Mouse (Mus musculus): ENCODE measurements around the gene Acly.

- TF ChIP-seq POLR2A (IDR thresholded peaks at IDR 0.05; ENCODE audit: extremely low read depth, insufficient read depth, low read length) (no peak), CTCF (IDR thresholded peaks at IDR 0.05; ENCODE audit: extremely low read depth, insufficient read depth, low read length) (no peak)
These were observed 22.3 kb upstream of the Acly start for GRCm38 (mm10) chr11:100550101-100550500.
